Mouse (Mus musculus) MN1 (cell line): Measurements from ENCODE around the gene Olfr1477.
"Not testable (repeated sequence)": the region's sequence is repeated elsewhere in the genome, so short reads cannot be mapped to it uniquely, and the experiment has no call there.

Experiments used
- DNase-seq: peaks from one replicate; pipeline ENCODE4 v3.0.0-alpha.2; 2016; ENCODE audit warnings: low spot score

Olfr1477 gene

GRCm38 (mm10) chr19:13500246-13500645, at the start of gene Olfr1477:
Olfr1477 (plus strand) TSS chr19:13500546.
- no peak for DNase-seq

GRCm38 (mm10) chr19:13455986-13456385, 44.4 kb upstream of the Olfr1477 start, which contains the start of gene Olfr1472:
Olfr1472 (minus strand) TSS chr19:13456086.
- no peak for DNase-seq

- not testable (repeated sequence) for DNase-seq
Observed at GRCm38 (mm10) chr19:13469265-13469664, 31.1 kb upstream of the Olfr1477 start, which contains the start of gene Olfr1474. Olfr1474 (plus strand) TSS chr19:13469565.

- no peak for DNase-seq
Observed at GRCm38 (mm10) chr19:13480096-13480495, 20.2 kb upstream of the Olfr1477 start, which contains the start of gene Olfr1475. Olfr1475 (minus strand) TSS chr19:13480196.

- no peak for DNase-seq
Observed at GRCm38 (mm10) chr19:13527613-13528012, 27.3 kb downstream of the Olfr1477 start, which contains the start of gene Olfr1480. Olfr1480 (plus strand) TSS chr19:13527913.
